Mouse (Mus musculus) testis, adult 2 months (tissue): ENCODE data around the gene Asxl1.

ENCODE experiments used
- CTCF ChIP-seq: fragments of 200-500 bp; IDR thresholded peaks from 2 replicates; pipeline ENCODE4 v1.5.1; 2012; ENCODE audit warnings: low read depth, mild to moderate bottlenecking, inconsistent platforms, low read length, moderate library complexity; ENCODE audit not compliant: control insufficient read depth, insufficient read depth, insufficient replicate concordance
- POLR2A ChIP-seq: fragments of 200-500 bp; IDR thresholded peaks from 2 replicates; pipeline ENCODE4 v1.6.1; 2012; ENCODE audit warnings: low read depth, mild to moderate bottlenecking, inconsistent platforms, low read length, moderate library complexity; ENCODE audit not compliant: control insufficient read depth

- TF ChIP-seq CTCF (no peak), POLR2A (no peak)
These were observed 63.3 kb downstream of the Asxl1 start for GRCm38 (mm10) chr2:153408971-153409370.
